8 mouse cellular contexts compared by ENCODE assay signal in the genomic region with DNA sequence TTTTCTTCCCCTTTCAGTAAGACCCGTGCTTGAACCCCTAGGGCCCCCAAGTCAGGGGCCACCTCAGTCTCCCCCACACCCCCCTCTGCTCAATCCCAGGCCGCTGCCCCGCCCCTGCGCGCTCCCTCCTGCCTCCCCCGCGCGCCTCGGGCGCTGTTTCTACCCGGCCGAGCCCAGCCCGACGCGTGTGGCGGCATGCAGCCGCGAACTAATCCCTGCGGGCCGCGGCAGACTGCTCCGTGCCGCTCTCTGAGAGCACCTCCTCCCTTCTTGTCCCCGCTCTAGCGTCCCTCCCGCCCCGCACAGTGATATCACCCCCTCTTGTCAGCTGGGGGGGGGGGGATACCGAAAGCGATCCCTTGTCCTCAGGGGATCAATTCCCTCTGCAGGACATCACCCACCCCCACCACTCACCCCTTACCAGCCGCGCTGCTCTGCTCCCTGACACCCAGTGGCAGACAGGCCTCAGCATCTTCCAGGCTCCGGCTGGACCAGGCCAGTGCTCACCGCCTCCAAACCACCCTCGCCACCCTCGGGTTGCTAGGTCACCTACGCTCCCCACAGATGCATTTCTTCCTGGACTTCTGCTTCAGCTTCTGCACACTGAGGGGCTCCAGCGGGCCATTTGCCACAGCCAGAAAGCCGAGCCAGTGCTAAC. TPM values are rescaled to one million over a fixed set of nuclear protein-coding genes. Genes with fewer than 3 reads are reported as not detected.
DNase-seq lines count a peak whose midpoint lies in the region; ATAC-seq and TF ChIP-seq lines count a peak whose summit lies in the region.

No protein-coding gene starts in this region.

- H3K9ac ChIP-seq in forebrain, embryonic 11.5 days (ENCODE audit: low read length): no peak overlapping the region; the same call in 1 of the 2 replicates
- H3K9ac ChIP-seq in limb, embryonic 14.5 days (ENCODE audit: low read depth, low read length, severe bottlenecking): peak overlapping the region; percentile 31; the same call in 1 of the 2 replicates
- 0 out of 2 replicates have a peak overlapping the region, but pooled peaks have one; percentile 9 for H3K9ac ChIP-seq in stomach, embryonic 15.5 days

- H3K4me3 ChIP-seq in forebrain, embryonic 11.5 days (ENCODE audit: low read depth, low read length): peak overlapping the region; percentile 24
- peak overlapping the region; percentile 29 for H3K4me3 ChIP-seq in limb, embryonic 14.5 days (replicated peaks; ENCODE audit: low read length)
- H3K4me3 ChIP-seq in stomach, embryonic 15.5 days (replicated peaks): peak overlapping the region; percentile 24

- TF ChIP-seq POLR2A in limb, embryonic 14.5 days (IDR thresholded peaks at IDR 0.05; ENCODE audit: borderline replicate concordance, extremely low read depth, insufficient read depth, insufficient read length): no peak

- no peaks in the 10 kb centered on the region for H3K9me3 ChIP-seq in forebrain, embryonic 11.5 days (ENCODE audit: control insufficient read depth, low read length)
- H3K9me3 ChIP-seq in limb, embryonic 14.5 days (ENCODE audit: control insufficient read depth, low read length): no peaks in the 10 kb centered on the region
- no peaks in the 10 kb centered on the region for H3K9me3 ChIP-seq in stomach, embryonic 15.5 days

- peaks cover 91% of the 10 kb centered on the region for H3K27me3 ChIP-seq in forebrain, embryonic 11.5 days (ENCODE audit: control insufficient read depth, insufficient read depth, low read length)
- peaks cover 84% of the 10 kb centered on the region for H3K27me3 ChIP-seq in limb, embryonic 14.5 days (ENCODE audit: control insufficient read depth, insufficient read depth, low read length)
- H3K27me3 ChIP-seq in stomach, embryonic 15.5 days (replicated peaks): peaks cover 98% of the 10 kb centered on the region

- no peaks in the 10 kb centered on the region for H3K36me3 ChIP-seq in forebrain, embryonic 11.5 days (ENCODE audit: control insufficient read depth, insufficient read depth, low read length)
- H3K36me3 ChIP-seq in limb, embryonic 14.5 days (ENCODE audit: control insufficient read depth, insufficient read depth, low read length): no peaks in the 10 kb centered on the region
- no peaks in the 10 kb centered on the region for H3K36me3 ChIP-seq in stomach, embryonic 15.5 days

- WGBS in forebrain, embryonic 11.5 days: 1% methylated on average over 35 of the region's 38 CpGs
- 2% methylated on average over 34 of the region's 38 CpGs for WGBS in limb, embryonic 14.5 days
- under 1% methylated on average over 38 of the region's 38 CpGs for WGBS in stomach, embryonic 15.5 days

- H3K27ac ChIP-seq in forebrain, embryonic 11.5 days (ENCODE audit: low read depth, low read length): no peak overlapping the region
- H3K27ac ChIP-seq in limb, embryonic 14.5 days (replicated peaks; ENCODE audit: low read depth, low read length): no peak overlapping the region
- H3K27ac ChIP-seq in stomach, embryonic 15.5 days: peak overlapping the region; percentile 31; the same call in 1 of the 2 replicates

- peak; percentile 28; the same call in 1 of the 2 replicates for ATAC-seq in frontal cortex, adult (ENCODE audit: low TSS enrichment)
- 0 out of 2 replicates have a peak, but pooled peaks have one; percentile 28 for ATAC-seq in forebrain, embryonic 11.5 days (replicated peaks; ENCODE audit: low FRiP score)
- peak; percentile 25; the same call in 1 of the 2 replicates for ATAC-seq in limb, embryonic 14.5 days (ENCODE audit: low FRiP score, low read depth)
- ATAC-seq in stomach, embryonic 15.5 days (ENCODE audit: insufficient read depth, low FRiP score, low read depth): no peak

- DNase-seq in frontal cortex, postnatal 14 days (ENCODE audit: low spot score in 2 of 2): no peak
- peak; percentile 38 for DNase-seq in CD4-positive helper T cell, adult 2 months (ENCODE audit: low read depth, low spot score)
- peak; percentile 77 for DNase-seq in forebrain, embryonic 11.5 days (ENCODE audit: low spot score)
- no peak for DNase-seq in limb, embryonic 14.5 days (ENCODE audit: low spot score)
- no peak for DNase-seq in thymus, postnatal 0 days (ENCODE audit: low spot score)
- no peak for DNase-seq in thymus, adult 18-20 months

- H3K4me1 ChIP-seq in forebrain, embryonic 11.5 days (replicated peaks; ENCODE audit: control insufficient read depth, insufficient read depth, low read length): peaks cover 18% of the 10 kb centered on the region; the same call in 1 of the 2 replicates
- H3K4me1 ChIP-seq in limb, embryonic 14.5 days (ENCODE audit: control insufficient read depth, insufficient read depth, low read length): peaks cover 36% of the 10 kb centered on the region
- H3K4me1 ChIP-seq in stomach, embryonic 15.5 days: peaks cover 34% of the 10 kb centered on the region

- peak overlapping the region; percentile 38 for H3K4me2 ChIP-seq in forebrain, embryonic 11.5 days (ENCODE audit: low read depth, low read length, severe bottlenecking)
- peak overlapping the region; percentile 51 for H3K4me2 ChIP-seq in limb, embryonic 14.5 days (replicated peaks; ENCODE audit: low read depth, low read length, severe bottlenecking)
- H3K4me2 ChIP-seq in stomach, embryonic 15.5 days: peak overlapping the region; percentile 48

RNA-seq across cellular contexts. Expression of a gene that starts 3.3 kb away (rescaled TPM):
- 1.5 and 2.4 TPM in 2 replicates for polyA plus RNA-seq in forebrain, embryonic 11.5 days (2014; fragmentation: Nextera tagmentation; extraction: Ambion mirVana)
- polyA plus RNA-seq in limb, embryonic 14.5 days (2012; rRNA removed): 3.8 and 4.7 TPM in 2 replicates
- polyA plus RNA-seq in limb, embryonic 14.5 days (2014; fragmentation: Nextera tagmentation; extraction: Ambion mirVana): 8.3 and 9.3 TPM in 2 replicates
- 2.6 and 3.5 TPM in 2 replicates for polyA plus RNA-seq in stomach, embryonic 15.5 days (2015; fragmentation: Nextera tagmentation; extraction: Ambion mirVana)
- polyA plus RNA-seq in thymus, postnatal 0 days (2015; fragmentation: Nextera tagmentation; extraction: Ambion mirVana): 1.6 and 1.9 TPM in 2 replicates

RNA-seq across cellular contexts. Expression of a gene that starts 22.9 kb away (rescaled TPM):
- polyA plus RNA-seq in forebrain, embryonic 11.5 days (2014; fragmentation: Nextera tagmentation; extraction: Ambion mirVana): 7.0 and 8.5 TPM in 2 replicates
- polyA plus RNA-seq in limb, embryonic 14.5 days (2012; rRNA removed): 39.9 and 42.8 TPM in 2 replicates
- polyA plus RNA-seq in limb, embryonic 14.5 days (2014; fragmentation: Nextera tagmentation; extraction: Ambion mirVana): 51.8 and 54.3 TPM in 2 replicates
- 1.4 and 1.8 TPM in 2 replicates for polyA plus RNA-seq in stomach, embryonic 15.5 days (2015; fragmentation: Nextera tagmentation; extraction: Ambion mirVana)
- 1.6 and 2.6 TPM in 2 replicates for polyA plus RNA-seq in thymus, postnatal 0 days (2015; fragmentation: Nextera tagmentation; extraction: Ambion mirVana)

RNA-seq across cellular contexts. Expression of a gene that starts 45.6 kb away (rescaled TPM):
- polyA plus RNA-seq in forebrain, embryonic 11.5 days (2014; fragmentation: Nextera tagmentation; extraction: Ambion mirVana): 0.39 TPM in 1 of 2 replicates, not detected in the other
- 4.3 and 5.1 TPM in 2 replicates for polyA plus RNA-seq in limb, embryonic 14.5 days (2012; rRNA removed)
- 1.4 and 2.5 TPM in 2 replicates for polyA plus RNA-seq in limb, embryonic 14.5 days (2014; fragmentation: Nextera tagmentation; extraction: Ambion mirVana)
- 0.28 and 0.36 TPM in 2 replicates for polyA plus RNA-seq in stomach, embryonic 15.5 days (2015; fragmentation: Nextera tagmentation; extraction: Ambion mirVana)
- polyA plus RNA-seq in thymus, postnatal 0 days (2015; fragmentation: Nextera tagmentation; extraction: Ambion mirVana): 0.16 TPM in 1 of 2 replicates, not detected in the other

Comparison
In these comparisons a context has a peak if more than half of its experiments do, and no peak if none do; other contexts are left out.
1. DNase-seq: peak in CD4-positive helper T cell, adult 2 months (single experiment) and forebrain, embryonic 11.5 days (single experiment); none in frontal cortex, postnatal 14 days (0 of 2), limb, embryonic 14.5 days (single experiment), thymus, postnatal 0 days (single experiment) and thymus, adult 18-20 months (0 of 2).
2. Peak in every context shown above with its lines, with median percentiles within 50 percentile points of each other: H3K4me2 ChIP-seq and H3K4me3 ChIP-seq.